Mouse (Mus musculus) kidney, embryonic 15.5 days (tissue): ENCODE results near the gene Rprm. TPM values are rescaled to one million over a fixed set of nuclear protein-coding genes. Genes with fewer than 3 reads are reported as not detected.

Experiments
- ATAC-seq: fragments of 200-750 bp; cut with Nextera tagmentation; replicated peaks from 2 replicates; pipeline ENCODE4 v1.8.0; 2017; ENCODE audit warnings: moderate TSS enrichment; ENCODE audit not compliant: low FRiP score
- H3K27ac ChIP-seq: fragments of 300-500 bp; sonication (generic); 2 replicates; pipeline ENCODE4 v1.5.1; 2015; ENCODE audit warnings: mild to moderate bottlenecking, inconsistent platforms
- H3K27me3 ChIP-seq: fragments of 300-500 bp; sonication (generic); 2 replicates; pipeline ENCODE4 v1.6.1; 2015; ENCODE audit warnings: inconsistent platforms
- H3K36me3 ChIP-seq: fragments of 300-500 bp; sonication (generic); 2 replicates; pipeline ENCODE4 v1.6.1; 2015; ENCODE audit warnings: inconsistent platforms
- H3K4me1 ChIP-seq: fragments of 300-500 bp; sonication (generic); 2 replicates; pipeline ENCODE4 v1.6.1; 2015; ENCODE audit warnings: inconsistent platforms
- H3K4me2 ChIP-seq: fragments of 300-500 bp; sonication (generic); 2 replicates; pipeline ENCODE4 v1.6.1; 2015; ENCODE audit warnings: moderate library complexity, mild to moderate bottlenecking, inconsistent platforms
- H3K4me3 ChIP-seq: fragments of 300-500 bp; sonication (generic); replicated peaks from 2 replicates; pipeline ENCODE4 v1.5.1; 2015; ENCODE audit warnings: mild to moderate bottlenecking, inconsistent platforms
- H3K9ac ChIP-seq: fragments of 300-500 bp; sonication (generic); 2 replicates; pipeline ENCODE4 v1.6.1; 2015; ENCODE audit warnings: mild to moderate bottlenecking, inconsistent platforms
- H3K9me3 ChIP-seq: fragments of 300-500 bp; sonication (generic); replicated peaks from 2 replicates; pipeline ENCODE4 v1.6.1; 2016; ENCODE audit warnings: inconsistent platforms
- WGBS: fragments of 180-500 bp; shearing (Covaris S2); methylation state at CpG from one replicate; pipeline ENCODE4 v1.1.7; 2015; ENCODE audit warnings: mixed read lengths; 5-methylcytosine and 5-hydroxymethylcytosine counted together
- polyA plus RNA-seq: library from polyadenylated mRNA; unstranded; fragments of >200 nt; fragmentation: Nextera tagmentation; extraction: Ambion mirVana; gene quantifications from 2 replicates; pipeline ENCODE4 v1.2.1, GENCODE M21; 2015

Gene Rprm
- polyA plus RNA-seq: 83.7 and 90.0 TPM in 2 replicates

- peak; percentile 98 for ATAC-seq
- no peaks in the 10 kb centered on the region for H3K36me3 ChIP-seq
- peak within 1 kb of the TSS; percentile 81 for H3K27ac ChIP-seq
- peaks cover 21% of the 10 kb centered on the region for H3K4me1 ChIP-seq
- 4% methylated on average over 27 of the region's 27 CpGs for WGBS
- H3K4me2 ChIP-seq: peak within 1 kb of the TSS; percentile 86
- H3K4me3 ChIP-seq: peak within 1 kb of the TSS; percentile 50
- H3K9me3 ChIP-seq: no peaks in the 10 kb centered on the region
- H3K9ac ChIP-seq: peak within 1 kb of the TSS; percentile 41
- H3K27me3 ChIP-seq: peaks cover 37% of the 10 kb centered on the region
These were observed at the start of gene Rprm for GRCm38 (mm10) chr2:54085430-54086087. TSS of gene Rprm (minus strand) at chr2:54085552.

DNA sequence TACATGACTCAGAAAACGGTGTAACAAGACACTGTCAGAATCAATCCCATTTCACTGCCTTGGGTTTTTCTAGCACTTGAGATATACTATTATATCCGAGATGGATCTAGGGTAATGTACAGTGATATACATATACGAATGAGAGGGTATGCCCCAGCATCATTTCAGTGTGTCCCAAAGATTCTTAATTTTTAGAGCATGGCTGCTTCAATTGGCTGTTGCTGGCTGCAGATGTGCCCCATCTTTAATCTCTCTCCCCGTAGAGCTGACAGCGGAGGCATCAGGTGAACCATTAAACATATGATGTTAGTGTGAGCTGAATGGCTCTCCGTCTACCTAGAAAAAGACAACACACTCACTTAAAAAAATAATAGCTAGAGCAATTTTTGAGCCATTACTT lies 34.0 kb upstream of the Rprm start:
- Histone ChIP-seq H3K4me2 (no peak overlapping the region), H3K4me3 (no peak overlapping the region), H3K4me1 (no peaks in the 10 kb centered on the region), H3K27ac (no peak overlapping the region), H3K9me3 (no peaks in the 10 kb centered on the region), H3K9ac (no peak overlapping the region), H3K36me3 (no peaks in the 10 kb centered on the region), H3K27me3 (no peaks in the 10 kb centered on the region)
- no peak for ATAC-seq
- WGBS: 75% methylated on average over 6 of the region's 6 CpGs

DNA sequence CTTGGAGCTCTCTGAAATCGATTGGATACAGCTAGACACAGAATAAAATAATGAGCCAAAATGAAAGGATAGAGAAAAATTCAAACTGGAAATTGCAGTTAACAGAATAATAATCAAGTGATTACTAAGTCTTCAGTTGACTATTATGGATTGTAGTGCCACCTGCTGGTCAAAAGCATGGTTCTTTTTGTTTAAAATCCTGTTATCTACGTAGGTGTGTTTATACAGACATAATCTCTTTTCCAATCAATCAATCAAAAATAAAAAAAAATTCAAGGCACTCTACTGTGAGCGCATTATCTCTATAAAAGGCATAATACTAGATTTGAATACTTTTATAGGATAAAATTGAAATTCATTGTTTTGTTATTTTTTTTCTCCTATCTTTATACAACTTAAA lies 33.5 kb upstream of the Rprm start:
- ATAC-seq: no peak
- H3K27ac ChIP-seq: no peak overlapping the region
- 26% methylated on average over 3 of the region's 3 CpGs for WGBS
- no peaks in the 10 kb centered on the region for H3K9me3 ChIP-seq
- H3K4me1 ChIP-seq: no peaks in the 10 kb centered on the region
- no peak overlapping the region for H3K4me3 ChIP-seq
- no peak overlapping the region for H3K4me2 ChIP-seq
- H3K9ac ChIP-seq: no peak overlapping the region
- no peaks in the 10 kb centered on the region for H3K27me3 ChIP-seq
- H3K36me3 ChIP-seq: no peaks in the 10 kb centered on the region

DNA sequence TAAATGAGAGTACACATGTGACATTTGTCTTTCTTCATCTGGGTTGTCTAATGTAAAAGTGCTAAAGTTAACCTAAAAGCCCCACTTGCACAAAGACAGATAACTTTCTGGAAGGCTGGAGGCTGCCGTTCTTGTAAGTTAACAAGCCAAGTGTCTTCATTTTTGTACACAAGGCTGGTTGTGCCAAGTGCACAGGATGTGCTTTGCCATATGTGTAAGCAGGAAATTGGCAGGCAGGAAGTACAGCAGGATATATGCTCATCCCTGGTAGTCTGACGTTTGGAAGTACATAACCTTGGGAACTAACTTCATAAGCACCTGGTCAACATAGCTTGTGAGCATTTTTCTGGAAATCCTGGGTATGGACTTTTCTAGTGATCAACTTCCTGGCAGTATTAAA lies 25.9 kb upstream of the Rprm start:
- H3K27ac ChIP-seq: no peak overlapping the region
- no peak for ATAC-seq
- no peaks in the 10 kb centered on the region for H3K4me1 ChIP-seq
- H3K27me3 ChIP-seq: no peaks in the 10 kb centered on the region
- H3K4me2 ChIP-seq: no peak overlapping the region
- H3K9me3 ChIP-seq: no peaks in the 10 kb centered on the region
- no peaks in the 10 kb centered on the region for H3K36me3 ChIP-seq
- 72% methylated on average over 2 of the region's 2 CpGs for WGBS
- H3K9ac ChIP-seq: no peak overlapping the region
- no peak overlapping the region for H3K4me3 ChIP-seq

GRCm38 (mm10) chr2:54106232-54106726 lies 20.9 kb upstream of the Rprm start:
- no peaks in the 10 kb centered on the region for H3K4me1 ChIP-seq
- H3K27ac ChIP-seq: no peak overlapping the region
- ATAC-seq: no peak
- no peak overlapping the region for H3K9ac ChIP-seq
- H3K27me3 ChIP-seq: no peaks in the 10 kb centered on the region
- H3K9me3 ChIP-seq: no peaks in the 10 kb centered on the region
- WGBS: 69% methylated on average over 1 of the region's 1 CpGs
- no peaks in the 10 kb centered on the region for H3K36me3 ChIP-seq
- no peak overlapping the region for H3K4me3 ChIP-seq
- no peak overlapping the region for H3K4me2 ChIP-seq

- H3K27me3 ChIP-seq: no peaks in the 10 kb centered on the region
- H3K4me1 ChIP-seq: no peaks in the 10 kb centered on the region
- H3K27ac ChIP-seq: no peak overlapping the region
- H3K4me2 ChIP-seq: no peak overlapping the region
- no peaks in the 10 kb centered on the region for H3K36me3 ChIP-seq
- H3K9ac ChIP-seq: no peak overlapping the region
- 73% methylated on average over 1 of the region's 1 CpGs for WGBS
- no peaks in the 10 kb centered on the region for H3K9me3 ChIP-seq
- H3K4me3 ChIP-seq: no peak overlapping the region
- ATAC-seq: no peak
These were observed 14.6 kb upstream of the Rprm start for GRCm38 (mm10) chr2:54099939-54100338.

- Histone ChIP-seq H3K27ac (no peak overlapping the region), H3K4me1 (no peaks in the 10 kb centered on the region), H3K27me3 (no peaks in the 10 kb centered on the region), H3K4me2 (no peak overlapping the region), H3K9ac (no peak overlapping the region), H3K9me3 (no peaks in the 10 kb centered on the region), H3K4me3 (no peak overlapping the region), H3K36me3 (no peaks in the 10 kb centered on the region)
- no peak for ATAC-seq
- WGBS: 82% methylated on average over 3 of the region's 3 CpGs
These were observed 7.3 kb upstream of the Rprm start for GRCm38 (mm10) chr2:54092616-54093015.

DNA sequence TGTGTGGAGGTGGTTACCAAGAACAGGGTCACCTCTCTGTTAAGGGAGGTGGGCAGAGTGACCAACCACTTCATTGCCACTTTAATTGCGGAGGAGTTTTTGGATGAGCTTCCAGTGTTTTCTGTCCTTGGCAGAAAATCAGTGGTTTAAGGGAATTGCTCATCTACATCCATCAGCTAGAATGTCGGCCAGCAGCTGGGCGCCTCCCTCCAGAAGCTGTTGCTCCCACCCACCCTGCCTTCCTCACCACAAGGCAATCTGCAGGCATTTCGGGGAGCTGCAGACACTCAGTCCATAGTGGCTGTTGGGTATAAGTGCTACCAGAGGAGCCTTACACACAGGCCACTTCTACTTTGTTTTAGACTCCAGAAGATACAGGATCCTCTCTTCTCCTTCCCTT lies 902 bp upstream of the Rprm start:
- WGBS: 52% methylated on average over 4 of the region's 4 CpGs
- Histone ChIP-seq H3K4me3 (no peak overlapping the region), H3K9ac (no peak overlapping the region), H3K27me3 (peaks cover 32% of the 10 kb centered on the region), H3K27ac (no peak overlapping the region), H3K36me3 (no peaks in the 10 kb centered on the region), H3K4me2 (peak overlapping the region; percentile 86), H3K9me3 (no peaks in the 10 kb centered on the region), H3K4me1 (peaks cover 21% of the 10 kb centered on the region)
- no peak for ATAC-seq

GRCm38 (mm10) chr2:54084737-54085429 lies 469 bp downstream of the Rprm start:
- H3K27ac ChIP-seq: peak overlapping the region; percentile 81
- H3K27me3 ChIP-seq: peaks cover 37% of the 10 kb centered on the region
- no peaks in the 10 kb centered on the region for H3K9me3 ChIP-seq
- peaks cover 21% of the 10 kb centered on the region for H3K4me1 ChIP-seq
- peak; percentile 78 for ATAC-seq
- H3K36me3 ChIP-seq: no peaks in the 10 kb centered on the region
- H3K4me3 ChIP-seq: peak overlapping the region; percentile 50
- 1% methylated on average over 51 of the region's 51 CpGs for WGBS
- H3K4me2 ChIP-seq: peak overlapping the region; percentile 86
- peak overlapping the region; percentile 41 for H3K9ac ChIP-seq

- Histone ChIP-seq H3K4me3 (peak overlapping the region; percentile 50), H3K9ac (peak overlapping the region; percentile 41), H3K9me3 (no peaks in the 10 kb centered on the region), H3K27me3 (peaks cover 37% of the 10 kb centered on the region), H3K4me2 (peak overlapping the region; percentile 86), H3K27ac (peak overlapping the region; percentile 81), H3K36me3 (no peaks in the 10 kb centered on the region), H3K4me1 (peaks cover 21% of the 10 kb centered on the region)
- WGBS: 2% methylated on average over 29 of the region's 29 CpGs
- ATAC-seq: 0 out of 2 replicates have a peak, but pooled peaks have one; percentile 46
These were observed 1.3 kb downstream of the Rprm start for GRCm38 (mm10) chr2:54083861-54084736.

GRCm38 (mm10) chr2:54078961-54079360 lies 6.4 kb downstream of the Rprm start:
- no peak overlapping the region for H3K9ac ChIP-seq
- H3K27me3 ChIP-seq: peaks cover 17% of the 10 kb centered on the region; the same call in 1 of the 2 replicates
- WGBS: 67% methylated on average over 7 of the region's 7 CpGs
- H3K4me2 ChIP-seq: no peak overlapping the region
- H3K9me3 ChIP-seq: no peaks in the 10 kb centered on the region
- H3K4me3 ChIP-seq: no peak overlapping the region
- no peak for ATAC-seq
- no peaks in the 10 kb centered on the region for H3K36me3 ChIP-seq
- H3K4me1 ChIP-seq: peaks cover 5% of the 10 kb centered on the region; the same call in 1 of the 2 replicates
- no peak overlapping the region for H3K27ac ChIP-seq

- no peak overlapping the region for H3K4me2 ChIP-seq
- H3K4me3 ChIP-seq: no peak overlapping the region
- no peak overlapping the region for H3K27ac ChIP-seq
- no peaks in the 10 kb centered on the region for H3K4me1 ChIP-seq
- no peak overlapping the region for H3K9ac ChIP-seq
- H3K36me3 ChIP-seq: no peaks in the 10 kb centered on the region
- no peak for ATAC-seq
- no peaks in the 10 kb centered on the region for H3K27me3 ChIP-seq
- WGBS: 56% methylated on average over 1 of the region's 1 CpGs
- no peaks in the 10 kb centered on the region for H3K9me3 ChIP-seq
These were observed 13.8 kb downstream of the Rprm start for GRCm38 (mm10) chr2:54071526-54071925.
